Mouse (Mus musculus): Measurements from ENCODE around the gene Methig1.

DNA sequence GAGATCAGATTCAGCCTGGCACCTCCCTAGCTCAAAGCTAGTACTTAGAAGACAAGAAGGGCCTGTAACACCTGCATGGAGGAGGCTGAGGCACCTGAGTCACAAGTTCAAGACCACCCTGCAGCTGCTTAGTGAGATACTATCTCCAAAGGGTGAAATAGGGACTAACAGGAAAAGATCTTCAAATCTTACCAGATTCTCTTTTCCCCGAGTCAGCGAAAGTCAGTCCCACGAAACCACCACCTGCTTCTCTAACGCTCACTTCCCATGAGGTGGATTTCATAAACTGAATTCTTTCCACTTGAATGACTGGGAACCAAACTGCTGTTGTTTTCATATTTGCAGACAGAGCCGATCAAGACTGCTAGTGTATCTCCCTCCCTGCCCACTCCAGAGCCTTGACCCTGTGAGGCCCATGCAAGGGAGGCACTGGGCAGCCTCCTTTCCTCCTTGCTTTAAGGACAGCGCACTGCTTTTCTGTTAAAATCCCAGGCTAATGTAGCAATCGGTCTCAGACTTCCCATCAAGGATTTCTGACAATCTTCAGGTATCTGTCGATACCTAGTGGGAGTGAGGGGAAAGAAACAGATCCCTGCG, 65.0 kb downstream of the Methig1 start:
- TF ChIP-seq POLR2A (IDR thresholded peaks at IDR 0.05; ENCODE audit: low read depth, low read length), result no peak
- no peak for TF ChIP-seq CTCF (IDR thresholded peaks at IDR 0.05; ENCODE audit: extremely low read depth, insufficient read depth, insufficient read length, insufficient replicate concordance)

Data from spleen, adult 2 months (tissue).